ENCODE assay signal across 13 mouse cellular contexts in genomic region chr1:168341368-168341767, GRCm38 (mm10).
A peak's percentile ranks its signal among the peaks of the same experiment; 100 is the strongest.
DNase-seq lines count a peak whose midpoint lies in the region; ATAC-seq and TF ChIP-seq lines count a peak whose summit lies in the region.
"Had no signal": no experiment of that assay in that cellular context is flagged by ENCODE, and none has a peak within 500 bp of the region (broad histone marks: within the 10 kb centered on the region; RNA-seq: fewer than 3 reads in every experiment).

No protein-coding gene starts in this region.

- no peak overlapping the region for H3K4me3 ChIP-seq in kidney, postnatal 0 days (replicated peaks; ENCODE audit: low read depth, low read length)
- no peak overlapping the region for H3K4me3 ChIP-seq in forebrain, embryonic 14.5 days (ENCODE audit: low read depth, low read length)
- H3K4me3 ChIP-seq in midbrain, embryonic 10.5 days = peak overlapping the region; percentile 21; the same call in 1 of the 2 replicates
- no peak overlapping the region for H3K4me3 ChIP-seq in stomach, embryonic 15.5 days (replicated peaks)
- H3K4me3 ChIP-seq: heart, adult 2 months had no signal

- 55% methylated on average over 6 of the region's 6 CpGs for WGBS in kidney, postnatal 0 days
- WGBS in forebrain, embryonic 14.5 days = 48% methylated on average over 6 of the region's 6 CpGs
- WGBS in midbrain, embryonic 10.5 days = 82% methylated on average over 6 of the region's 6 CpGs
- WGBS in stomach, embryonic 15.5 days = 81% methylated on average over 6 of the region's 6 CpGs

- H3K9ac ChIP-seq in kidney, postnatal 0 days (ENCODE audit: low read depth, low read length) = no peak overlapping the region
- 0 out of 2 replicates have a peak overlapping the region, but pooled peaks have one; percentile 1 for H3K9ac ChIP-seq in forebrain, embryonic 14.5 days (ENCODE audit: low read length)
- H3K9ac ChIP-seq in stomach, embryonic 15.5 days = no peak overlapping the region

- DNase-seq in kidney, postnatal 0 days (ENCODE audit: low spot score) = no peak
- DNase-seq in kidney, postnatal 25 days = no peak
- no peak for DNase-seq in forebrain, embryonic 14.5 days (ENCODE audit: low spot score)
- no peak for DNase-seq in midbrain, embryonic 10.5 days (ENCODE audit: low spot score)
- DNase-seq in left cerebral cortex, adult 8-10 months (ENCODE audit: low spot score in 2 of 2) = no peak
- DNase-seq in adrenal gland, adult 2 months = no peak
- no peak for DNase-seq in spleen, postnatal 4 days (ENCODE audit: low spot score in 2 of 2)
- DNase-seq: cerebellum, postnatal 36 days; heart, adult 2 months; heart, postnatal 4 days; kidney, postnatal 10 days; lung, postnatal 36 days had no signal

- TF ChIP-seq CTCF in kidney, postnatal 0 days (IDR thresholded peaks at IDR 0.05; ENCODE audit: low read depth) = no peak

- H3K27me3 ChIP-seq in kidney, postnatal 0 days (ENCODE audit: insufficient read depth, low read length) = no peaks in the 10 kb centered on the region
- H3K27me3 ChIP-seq in forebrain, embryonic 14.5 days (replicated peaks; ENCODE audit: control insufficient read depth, insufficient read depth, low read length) = no peaks in the 10 kb centered on the region
- no peaks in the 10 kb centered on the region for H3K27me3 ChIP-seq in midbrain, embryonic 10.5 days (ENCODE audit: low read depth, poor library complexity, severe bottlenecking)
- no peaks in the 10 kb centered on the region for H3K27me3 ChIP-seq in stomach, embryonic 15.5 days (replicated peaks)

- no peak overlapping the region for H3K27ac ChIP-seq in kidney, postnatal 0 days
- H3K27ac ChIP-seq in forebrain, embryonic 14.5 days (ENCODE audit: low read depth, low read length) = peak overlapping the region; percentile 87
- peak overlapping the region; percentile 67 for H3K27ac ChIP-seq in midbrain, embryonic 10.5 days (replicated peaks)
- H3K27ac ChIP-seq in stomach, embryonic 15.5 days = peak overlapping the region; percentile 8; the same call in 1 of the 2 replicates
- H3K27ac ChIP-seq: heart, adult 2 months had no signal

- 0 out of 2 replicates have a peak overlapping the region, but pooled peaks have one; percentile 7 for H3K4me2 ChIP-seq in kidney, postnatal 0 days (ENCODE audit: low read length)
- peak overlapping the region; percentile 28 for H3K4me2 ChIP-seq in forebrain, embryonic 14.5 days (ENCODE audit: low read length)
- no peak overlapping the region for H3K4me2 ChIP-seq in stomach, embryonic 15.5 days

- no peaks in the 10 kb centered on the region for H3K36me3 ChIP-seq in kidney, postnatal 0 days (ENCODE audit: insufficient read depth, low read length)
- no peaks in the 10 kb centered on the region for H3K36me3 ChIP-seq in forebrain, embryonic 14.5 days (ENCODE audit: control insufficient read depth, insufficient read depth, low read length)
- peaks cover 6% of the 10 kb centered on the region; the same call in 1 of the 2 replicates for H3K36me3 ChIP-seq in midbrain, embryonic 10.5 days
- H3K36me3 ChIP-seq in stomach, embryonic 15.5 days = no peaks in the 10 kb centered on the region

- H3K9me3 ChIP-seq in kidney, postnatal 0 days (replicated peaks; ENCODE audit: low read length) = no peaks in the 10 kb centered on the region
- H3K9me3 ChIP-seq in forebrain, embryonic 14.5 days (replicated peaks; ENCODE audit: control insufficient read depth, low read length) = no peaks in the 10 kb centered on the region
- H3K9me3 ChIP-seq in midbrain, embryonic 10.5 days (replicated peaks) = no peaks in the 10 kb centered on the region
- no peaks in the 10 kb centered on the region for H3K9me3 ChIP-seq in stomach, embryonic 15.5 days

- ATAC-seq in kidney, postnatal 0 days (replicated peaks; ENCODE audit: low FRiP score, low read depth) = no peak
- ATAC-seq in forebrain, embryonic 14.5 days = no peak
- no peak for ATAC-seq in stomach, embryonic 15.5 days (ENCODE audit: insufficient read depth, low FRiP score, low read depth)

- H3K4me1 ChIP-seq in kidney, postnatal 0 days (replicated peaks; ENCODE audit: insufficient read depth, low read length) = peaks cover 26% of the 10 kb centered on the region; the same call in 1 of the 2 replicates
- peaks cover 44% of the 10 kb centered on the region for H3K4me1 ChIP-seq in forebrain, embryonic 14.5 days (ENCODE audit: control insufficient read depth, insufficient read depth, low read length)
- H3K4me1 ChIP-seq in midbrain, embryonic 10.5 days = peaks cover 54% of the 10 kb centered on the region
- H3K4me1 ChIP-seq in stomach, embryonic 15.5 days = peaks cover 9% of the 10 kb centered on the region; the same call in 1 of the 2 replicates
